Mouse (Mus musculus) embryonic fibroblast, embryonic 13.5 days (primary cell): ENCODE measurements around the gene Rarres2. TPM values are rescaled to one million over a fixed set of nuclear protein-coding genes. Genes with fewer than 3 reads are reported as not detected.
A peak's percentile ranks its signal among the peaks of the same experiment; 100 is the strongest.

ENCODE experiments used
- H3K27ac ChIP-seq: 2 replicates; pipeline ENCODE4 v1.5.1; 2012; ENCODE audit warnings: low read length, control low read depth, inconsistent platforms; ENCODE audit not compliant: insufficient read depth
- H3K4me1 ChIP-seq: 2 replicates; pipeline ENCODE4 v1.6.1; 2011; ENCODE audit warnings: low read length; ENCODE audit not compliant: control insufficient read depth, insufficient read depth
- H3K4me3 ChIP-seq: 2 replicates; pipeline ENCODE4 v1.5.1; 2011; ENCODE audit warnings: mild to moderate bottlenecking, control low read depth, low read length; ENCODE audit not compliant: insufficient read depth
- CTCF ChIP-seq: IDR thresholded peaks from 2 replicates; pipeline ENCODE4 v1.5.1; 2011; ENCODE audit warnings: mild to moderate bottlenecking, control low read depth, low read length, moderate library complexity, borderline replicate concordance; ENCODE audit not compliant: insufficient read depth
- POLR2A ChIP-seq: IDR thresholded peaks from 2 replicates; pipeline ENCODE4 v1.6.1; 2011; ENCODE audit warnings: low read depth, mild to moderate bottlenecking, control low read depth, low read length, moderate library complexity
- polyA plus RNA-seq: library from polyadenylated mRNA; stranded (reverse); fragments of >200 nt; gene quantifications from 2 replicates; pipeline ENCODE4 v1.2.4, GENCODE M21; 2011; ENCODE audit warnings: low read depth; ENCODE audit not compliant: missing spikeins, insufficient read length

Rarres2 gene
- polyA plus RNA-seq, 1 experiment = 2.3 TPM

- TF ChIP-seq CTCF (no peak), POLR2A (no peak)
- no peak overlapping the region for H3K4me3 ChIP-seq
- H3K4me1 ChIP-seq = peaks cover 27% of the 10 kb centered on the region
- no peak overlapping the region for H3K27ac ChIP-seq
These were observed 27.3 kb downstream of the Rarres2 start for GRCm38 (mm10) chr6:48545251-48545650.

- peaks cover 27% of the 10 kb centered on the region for H3K4me1 ChIP-seq
- H3K4me3 ChIP-seq = no peak overlapping the region
- no peak overlapping the region for H3K27ac ChIP-seq
- no peak for TF ChIP-seq POLR2A
- no peak for TF ChIP-seq CTCF
These were observed 30.0 kb downstream of the Rarres2 start for GRCm38 (mm10) chr6:48542631-48543030.

- no peak overlapping the region for H3K4me3 ChIP-seq
These were observed 30.8 kb downstream of the Rarres2 start for GRCm38 (mm10) chr6:48541560-48542450.

GRCm38 (mm10) chr6:48540721-48541120, 31.9 kb downstream of the Rarres2 start:
- TF ChIP-seq POLR2A (no peak), CTCF (no peak)
- Histone ChIP-seq H3K4me1 (peaks cover 20% of the 10 kb centered on the region), H3K4me3 (no peak overlapping the region), H3K27ac (peak overlapping the region; percentile 83)

More at GRCm38 (mm10) chr6:48541560-48542450, 30.8 kb downstream of the Rarres2 start:
- Histone ChIP-seq H3K27ac (peak overlapping the region; percentile 83), H3K4me1 (peaks cover 23% of the 10 kb centered on the region)
- TF ChIP-seq CTCF (no peak), POLR2A (no peak)

GRCm38 (mm10) chr6:48539860-48540259, 32.7 kb downstream of the Rarres2 start:
- TF ChIP-seq CTCF (no peak), POLR2A (no peak)
- Histone ChIP-seq H3K4me1 (peaks cover 20% of the 10 kb centered on the region), H3K4me3 (no peak overlapping the region), H3K27ac (no peak overlapping the region)

- no peak for TF ChIP-seq POLR2A
- peak; percentile 51; the same call in 1 of the 2 replicates for TF ChIP-seq CTCF
- Histone ChIP-seq H3K27ac (no peak overlapping the region), H3K4me3 (no peak overlapping the region), H3K4me1 (peaks cover 20% of the 10 kb centered on the region)
These were observed 33.5 kb downstream of the Rarres2 start for GRCm38 (mm10) chr6:48538841-48539737.

- TF ChIP-seq POLR2A (peak; percentile 24; the same call in 1 of the 2 replicates), CTCF (no peak)
- H3K27ac ChIP-seq = no peak within 1 kb of the TSS
- peaks cover 15% of the 10 kb centered on the region for H3K4me1 ChIP-seq
- H3K4me3 ChIP-seq = peak within 1 kb of the TSS; percentile 37
These were observed 35.3 kb downstream of the Rarres2 start, which contains the start of gene Atp6v0e2 for GRCm38 (mm10) chr6:48537105-48537954. TSS of gene Atp6v0e2 (plus strand) at chr6:48537615.

GRCm38 (mm10) chr6:48536091-48536490, 36.5 kb downstream of the Rarres2 start:
- H3K4me1 ChIP-seq = peaks cover 4% of the 10 kb centered on the region
- no peak overlapping the region for H3K27ac ChIP-seq
- H3K4me3 ChIP-seq = no peak overlapping the region
- TF ChIP-seq CTCF (no peak), POLR2A (no peak)

GRCm38 (mm10) chr6:48534913-48535312, 37.7 kb downstream of the Rarres2 start:
- Histone ChIP-seq H3K4me1 (no peaks in the 10 kb centered on the region), H3K4me3 (no peak overlapping the region), H3K27ac (no peak overlapping the region)
- TF ChIP-seq POLR2A (no peak), CTCF (no peak)
